Mouse (Mus musculus) MEL (cell line): ENCODE measurements around the gene Nfkbil1. TPM values are rescaled to one million over a fixed set of nuclear protein-coding genes. Genes with fewer than 3 reads are reported as not detected.

Experiments used
- DNase-seq: peaks from one replicate; pipeline ENCODE4 v3.0.0; 2011; ENCODE audit warnings: low read depth, low spot score
- H3K27ac ChIP-seq: 2 replicates; pipeline ENCODE4 v1.5.1; 2012; ENCODE audit warnings: low read depth, mild to moderate bottlenecking, control low read depth, low read length, moderate library complexity; ENCODE audit not compliant: control insufficient read depth
- H3K27me3 ChIP-seq, 2 experiments: fragments of 150-350 bp in 1 of 2; sonication (generic) in 1 of 2; 2 replicates each; pipeline ENCODE4 v1.6.1; 2012; ENCODE audit warnings: low read length in 2 of 2, mild to moderate bottlenecking in 2 of 2, improper control_type of control experiment in 1 of 2, moderate library complexity in 1 of 2; ENCODE audit not compliant: insufficient read depth in 2 of 2, control insufficient read depth in 1 of 2
- H3K36me3 ChIP-seq, 2 experiments: 2 replicates each; pipeline ENCODE4 v1.6.1; 2012 to 2014; ENCODE audit warnings: low read length in 2 of 2, improper control_type of control experiment in 1 of 2, inconsistent platforms in 1 of 2, mild to moderate bottlenecking in 1 of 2; ENCODE audit not compliant: insufficient read depth in 2 of 2, control insufficient read depth in 1 of 2
- H3K4me1 ChIP-seq, 2 experiments: fragments of 150-350 bp in 1 of 2; sonication (generic) in 1 of 2; 2 replicates each; pipeline ENCODE4 v1.6.1; 2012; ENCODE audit warnings: low read length in 2 of 2, improper control_type of control experiment in 1 of 2, mild to moderate bottlenecking in 1 of 2; ENCODE audit not compliant: insufficient read depth in 2 of 2, control insufficient read depth in 1 of 2
- H3K4me3 ChIP-seq, 2 experiments: fragments of 150-350 bp in 1 of 2; sonication (generic) in 1 of 2; 2 replicates each; pipeline ENCODE4 v1.5.1; 2012; ENCODE audit warnings: low read depth in 2 of 2, low read length in 2 of 2, mild to moderate bottlenecking in 2 of 2, moderate library complexity in 2 of 2, control low read depth in 1 of 2, improper control_type of control experiment in 1 of 2; ENCODE audit not compliant: control insufficient read depth in 1 of 2, insufficient read depth in 1 of 2
- H3K79me2 ChIP-seq: 2 replicates; pipeline ENCODE4 v1.6.1; 2012; ENCODE audit warnings: mild to moderate bottlenecking, low read length, moderate library complexity; ENCODE audit not compliant: control insufficient read depth, poor library complexity, insufficient read depth
- H3K9ac ChIP-seq: 2 replicates; pipeline ENCODE4 v1.6.1; 2012; ENCODE audit warnings: low read depth, mild to moderate bottlenecking, control low read depth, low read length, moderate library complexity; ENCODE audit not compliant: control insufficient read depth, poor library complexity, severe bottlenecking
- H3K9me3 ChIP-seq: fragments of 150-350 bp; sonication (generic); replicated peaks from 2 replicates; pipeline ENCODE4 v1.6.1; 2012; ENCODE audit warnings: mild to moderate bottlenecking, low read length, improper control_type of control experiment, moderate library complexity; ENCODE audit not compliant: insufficient read depth
- BHLHE40 ChIP-seq: IDR thresholded peaks from 2 replicates; pipeline ENCODE4 v1.6.1; 2012; ENCODE audit warnings: low read depth, mild to moderate bottlenecking, inconsistent platforms, low read length, improper control_type of control experiment, borderline replicate concordance
- CHD1 ChIP-seq: IDR thresholded peaks from 2 replicates; pipeline ENCODE4 v1.6.1; 2012; ENCODE audit warnings: low read depth, mild to moderate bottlenecking, inconsistent platforms, low read length, improper control_type of control experiment
- CHD2 ChIP-seq: IDR thresholded peaks from 2 replicates; pipeline ENCODE4 v1.6.1; 2011; ENCODE audit warnings: low read length, improper control_type of control experiment
- CTCF ChIP-seq, 3 experiments: IDR thresholded peaks in 2 of 3; conservative IDR thresholded peaks in 1 of 3; 2 replicates each; pipeline ENCODE4 v1.5.1; 2011 to 2012; ENCODE audit warnings: low read length in 3 of 3, low read depth in 2 of 3, mild to moderate bottlenecking in 2 of 3, improper control_type of control experiment in 1 of 3, inconsistent platforms in 1 of 3, mixed read lengths in 1 of 3, moderate library complexity in 1 of 3; ENCODE audit not compliant: control insufficient read depth in 1 of 3, insufficient read depth in 1 of 3, poor library complexity in 1 of 3, severe bottlenecking in 1 of 3
- ELF1 ChIP-seq: IDR thresholded peaks from 2 replicates; pipeline ENCODE4 v1.6.1; 2014; ENCODE audit warnings: low read depth, mild to moderate bottlenecking, inconsistent platforms, low read length, improper control_type of control experiment, moderate library complexity
- EP300 ChIP-seq, 2 experiments: IDR thresholded peaks; 2 replicates each; pipeline ENCODE4 v1.6.1; 2011; ENCODE audit warnings: improper control_type of control experiment in 2 of 2, low read length in 2 of 2, low read depth in 1 of 2, mild to moderate bottlenecking in 1 of 2
- ETS1 ChIP-seq: IDR thresholded peaks from 2 replicates; pipeline ENCODE4 v1.6.1; 2012; ENCODE audit warnings: low read depth, mild to moderate bottlenecking, inconsistent platforms, low read length, improper control_type of control experiment, moderate library complexity
- GATA1 ChIP-seq: IDR thresholded peaks from 2 replicates; pipeline ENCODE4 v1.6.1; 2011; ENCODE audit warnings: low read depth, low read length, improper control_type of control experiment
- HCFC1 ChIP-seq: IDR thresholded peaks from 2 replicates; pipeline ENCODE4 v1.6.1; 2012; ENCODE audit warnings: low read depth, mild to moderate bottlenecking, inconsistent platforms, low read length, improper control_type of control experiment, moderate library complexity
- MAX ChIP-seq: IDR thresholded peaks from 2 replicates; pipeline ENCODE4 v1.6.1; 2011; ENCODE audit warnings: low read length, improper control_type of control experiment
- MAZ ChIP-seq: IDR thresholded peaks from 2 replicates; pipeline ENCODE4 v1.6.1; 2012; ENCODE audit warnings: low read depth, mild to moderate bottlenecking, inconsistent platforms, low read length, improper control_type of control experiment
- MEF2A ChIP-seq: IDR thresholded peaks from 2 replicates; pipeline ENCODE4 v1.6.1; 2014; ENCODE audit warnings: low read depth, mild to moderate bottlenecking, inconsistent platforms, low read length, improper control_type of control experiment; ENCODE audit not compliant: poor library complexity, insufficient replicate concordance, severe bottlenecking; ENCODE audit errors: extremely low read depth
- MYB ChIP-seq: IDR thresholded peaks from 2 replicates; pipeline ENCODE4 v1.6.1; 2011; ENCODE audit warnings: mild to moderate bottlenecking, low read depth, low read length, improper control_type of control experiment
- MYC ChIP-seq: IDR thresholded peaks from 2 replicates; pipeline ENCODE4 v1.6.1; 2011; ENCODE audit warnings: low read depth, mild to moderate bottlenecking, low read length, improper control_type of control experiment, moderate library complexity
- NELFE ChIP-seq: IDR thresholded peaks from 2 replicates; pipeline ENCODE4 v1.6.1; 2011; ENCODE audit warnings: low read depth, low read length, improper control_type of control experiment
- POLR2A ChIP-seq, 2 experiments: IDR thresholded peaks; 2 replicates each; pipeline ENCODE4 v1.6.1; 2011 to 2012; ENCODE audit warnings: low read length in 2 of 2, mild to moderate bottlenecking in 2 of 2, control low read depth in 1 of 2, improper control_type of control experiment in 1 of 2, low read depth in 1 of 2, moderate library complexity in 1 of 2; ENCODE audit not compliant: control insufficient read depth in 1 of 2, insufficient read depth in 1 of 2, poor library complexity in 1 of 2
- POLR2AphosphoS2 ChIP-seq: IDR thresholded peaks from 2 replicates; pipeline ENCODE4 v1.6.1; 2011; ENCODE audit warnings: low read length, improper control_type of control experiment
- RCOR1 ChIP-seq: IDR thresholded peaks from 2 replicates; pipeline ENCODE4 v1.6.1; 2012; ENCODE audit warnings: low read depth, mild to moderate bottlenecking, inconsistent platforms, low read length, improper control_type of control experiment
- SIN3A ChIP-seq: IDR thresholded peaks from 2 replicates; pipeline ENCODE4 v1.6.1; 2012; ENCODE audit warnings: low read length, improper control_type of control experiment, inconsistent platforms
- SMC3 ChIP-seq: IDR thresholded peaks from 2 replicates; pipeline ENCODE4 v1.6.1; 2011; ENCODE audit warnings: low read depth, low read length, improper control_type of control experiment
- TAL1 ChIP-seq: IDR thresholded peaks from 2 replicates; pipeline ENCODE4 v1.6.1; 2012; ENCODE audit warnings: mild to moderate bottlenecking, inconsistent platforms, low read length, moderate library complexity, mixed read lengths
- TBP ChIP-seq: IDR thresholded peaks from 2 replicates; pipeline ENCODE4 v1.8.0; 2011; ENCODE audit warnings: low read depth, low read length, improper control_type of control experiment
- TCF12 ChIP-seq: IDR thresholded peaks from 2 replicates; pipeline ENCODE4 v1.6.1; 2014; ENCODE audit warnings: low read depth, mild to moderate bottlenecking, inconsistent platforms, low read length, improper control_type of control experiment, moderate library complexity
- USF1 ChIP-seq: IDR thresholded peaks from 2 replicates; pipeline ENCODE4 v1.6.1; 2014; ENCODE audit warnings: low read depth, mild to moderate bottlenecking, inconsistent platforms, low read length, improper control_type of control experiment, moderate library complexity
- USF2 ChIP-seq, 2 experiments: IDR thresholded peaks; 2 replicates each; pipeline ENCODE4 v1.6.1; 2011 to 2012; ENCODE audit warnings: improper control_type of control experiment in 2 of 2, low read length in 2 of 2, borderline replicate concordance in 1 of 2, inconsistent platforms in 1 of 2, low read depth in 1 of 2, mild to moderate bottlenecking in 1 of 2; ENCODE audit not compliant: insufficient read depth in 1 of 2
- ZKSCAN1 ChIP-seq: IDR thresholded peaks from 2 replicates; pipeline ENCODE4 v1.6.1; 2012; ENCODE audit warnings: low read depth, mild to moderate bottlenecking, inconsistent platforms, low read length, improper control_type of control experiment, moderate library complexity
- ZMIZ1 ChIP-seq: IDR thresholded peaks from 2 replicates; pipeline ENCODE4 v1.6.1; 2012; ENCODE audit warnings: low read depth, mild to moderate bottlenecking, inconsistent platforms, low read length, improper control_type of control experiment, moderate library complexity
- ZNF384 ChIP-seq: IDR thresholded peaks from 2 replicates; pipeline ENCODE4 v1.6.1; 2012; ENCODE audit warnings: low read depth, mild to moderate bottlenecking, inconsistent platforms, low read length, improper control_type of control experiment
- polyA plus RNA-seq, 2 experiments: library from polyadenylated mRNA; stranded (reverse) in 1 of 2; unstranded in 1 of 2; fragments of >175 nt in 1 of 2; fragments of >200 nt in 1 of 2; gene quantifications; 2 replicates each; pipeline versions ENCODE4 v1.2.1 to v1.2.4; 2012; ENCODE audit warnings: low replicate concordance in 2 of 2, low read depth in 1 of 2; ENCODE audit not compliant: insufficient read length in 2 of 2, insufficient read depth in 1 of 2, missing spikeins in 1 of 2
- total RNA-seq: library from RNA; depleted of rRNA; stranded (reverse); fragments of 300-350 nt; gene quantifications from 2 replicates; pipeline ENCODE4 v1.2.3, GENCODE M21; 2012

Nfkbil1 gene
- total and polyA plus RNA-seq, 3 experiments: 10.3 to 26.0 TPM; not detected in 1

DNA sequence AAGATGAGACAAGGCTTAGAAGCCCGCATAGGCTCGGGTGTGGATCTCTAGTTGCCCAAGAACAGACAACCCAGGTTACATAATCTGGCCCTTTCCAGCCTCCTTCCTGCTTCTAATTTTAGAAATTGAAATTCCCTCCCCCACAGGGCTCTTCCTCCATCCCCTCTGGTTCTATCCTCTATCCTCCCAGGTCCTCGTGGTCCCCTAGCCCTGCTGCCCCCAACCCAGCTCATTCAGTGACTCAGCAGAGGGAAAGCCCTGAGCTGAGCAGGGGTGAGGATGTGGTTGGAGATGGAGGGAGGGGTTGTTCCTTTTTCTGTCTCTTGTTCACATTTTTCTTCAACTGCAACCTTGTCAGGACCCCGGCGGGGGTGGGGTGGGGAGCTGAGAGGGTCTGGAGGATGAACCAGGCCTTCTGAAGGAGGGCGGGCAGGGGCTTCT lies 16.0 kb downstream of the Nfkbil1 start:
- Histone ChIP-seq H3K9ac (peak overlapping the region; percentile 17), H3K4me3 (no peak overlapping the region; a peak in 1 of 4 replicates), H3K36me3 (peaks cover 0 to 27% of the 10 kb centered on the region in 2 experiments; a peak in 3 of 4 replicates), H3K79me2 (no peaks in the 10 kb centered on the region; the same call in 1 of the 2 replicates), H3K27ac (peak overlapping the region; percentile 94), H3K9me3 (no peaks in the 10 kb centered on the region), H3K27me3 (no peaks in the 10 kb centered on the region), H3K4me1 (peaks cover 6 to 30% of the 10 kb centered on the region in 2 experiments)
- DNase-seq: peak; percentile 66
- no peak for TF ChIP-seq ZKSCAN1
- TF ChIP-seq BHLHE40: no peak
- TF ChIP-seq SIN3A: 0 out of 2 replicates have a peak, but pooled peaks have one; percentile 12
- no peak for TF ChIP-seq SMC3
- no peak for TF ChIP-seq TCF12
- peak; percentile 60; the same call in 1 of the 2 replicates for TF ChIP-seq ETS1
- peak in 1 of 2 experiments; percentile 42; a peak in 1 of 4 replicates for TF ChIP-seq EP300 (IDR thresholded peaks at IDR 0.05; ENCODE audit: low read depth in 1 of 2, low read length in 2 of 2)
- TF ChIP-seq ELF1: no peak
- no peak for TF ChIP-seq USF2 (IDR thresholded peaks at IDR 0.05; ENCODE audit: borderline replicate concordance in 1 of 2, insufficient read depth in 1 of 2, low read depth in 1 of 2, low read length in 2 of 2)
- no peak for TF ChIP-seq ZNF384

DNA sequence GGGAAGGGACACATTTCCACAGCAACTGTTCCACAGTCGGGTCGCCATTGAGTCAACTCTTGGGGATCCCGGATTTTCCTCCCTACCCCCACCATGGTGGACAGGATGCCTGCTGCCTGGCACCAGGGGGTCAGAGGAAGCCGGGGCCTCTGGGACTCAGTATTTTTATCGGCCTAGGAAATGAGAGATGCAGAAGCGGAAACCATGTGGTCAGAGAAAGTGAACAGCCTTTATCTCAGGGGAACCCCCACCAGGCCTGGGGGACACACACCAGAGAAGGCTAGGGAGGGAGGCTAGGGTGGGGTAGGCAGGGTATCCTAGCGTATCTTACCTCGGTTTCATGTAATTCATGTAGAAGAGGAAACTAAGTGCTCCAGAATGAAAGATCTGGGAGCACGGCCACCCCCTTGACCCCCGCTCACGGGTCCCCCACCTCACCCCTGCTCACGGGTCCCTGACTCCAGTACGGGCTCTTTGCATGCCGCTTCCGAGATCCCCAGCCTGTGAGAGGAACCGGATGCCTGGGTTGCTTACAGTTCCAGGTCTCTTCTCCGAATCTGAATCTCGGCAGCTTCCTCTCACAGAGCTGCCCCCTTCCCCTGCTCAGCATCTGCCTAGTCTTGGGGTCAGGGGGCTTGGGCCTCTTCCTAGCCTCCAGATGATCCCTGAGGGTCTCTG lies 16.9 kb downstream of the Nfkbil1 start:
- peak; percentile 85 for DNase-seq
- Histone ChIP-seq H3K27ac (peak overlapping the region; percentile 94), H3K4me1 (peaks cover 6 to 30% of the 10 kb centered on the region in 2 experiments), H3K79me2 (no peaks in the 10 kb centered on the region; the same call in 1 of the 2 replicates), H3K27me3 (no peaks in the 10 kb centered on the region), H3K4me3 (peak overlapping the region in 1 of 2 experiments; percentile 16; a peak in 1 of 4 replicates), H3K9me3 (no peaks in the 10 kb centered on the region), H3K9ac (peak overlapping the region; percentile 61), H3K36me3 (peaks cover 0 to 27% of the 10 kb centered on the region in 2 experiments; a peak in 3 of 4 replicates)
- TF ChIP-seq ETS1 (peak; percentile 85), ELF1 (0 out of 2 replicates have a peak, but pooled peaks have one; percentile 20), NELFE (0 out of 2 replicates have a peak, but pooled peaks have one; percentile 13), TCF12 (peak; percentile 56; the same call in 1 of the 2 replicates), CTCF (IDR thresholded peaks at IDR 0.05 in 2 of 3, conservative IDR thresholded peaks at IDR 0.05 in 1 of 3; ENCODE audit: control insufficient read depth in 1 of 3, insufficient read depth in 1 of 3, low read depth in 2 of 3, low read length in 3 of 3, poor library complexity in 1 of 3, severe bottlenecking in 1 of 3) (no peak), MEF2A (0 out of 2 replicates have a peak, but pooled peaks have one; percentile 33), TAL1 (peak; percentile 66), RCOR1 (peak; percentile 36; the same call in 1 of the 2 replicates), POLR2AphosphoS2 (no peak), MAZ (peak; percentile 83; the same call in 1 of the 2 replicates), TBP (0 out of 2 replicates have a peak, but pooled peaks have one; percentile 12), MYB (no peak), CHD2 (peak; percentile 24; the same call in 1 of the 2 replicates), POLR2A (IDR thresholded peaks at IDR 0.05; ENCODE audit: control insufficient read depth in 1 of 2, insufficient read depth in 1 of 2, low read depth in 1 of 2, low read length in 2 of 2, poor library complexity in 1 of 2) (peak in 1 of 2 experiments; percentile 27; a peak in 1 of 4 replicates), CHD1 (no peak), BHLHE40 (peak; percentile 57; the same call in 1 of the 2 replicates), USF1 (peak; percentile 55; the same call in 1 of the 2 replicates), MYC (peak; percentile 81), GATA1 (peak; percentile 75), SIN3A (peak; percentile 81), MAX (peak; percentile 52), HCFC1 (no peak), ZMIZ1 (no peak), EP300 (IDR thresholded peaks at IDR 0.05; ENCODE audit: low read depth in 1 of 2, low read length in 2 of 2) (peak; percentile 74 to 86)
